Mouse (Mus musculus): Measurements from ENCODE around the gene Gm11627.
"Not testable (repeated sequence)": the region's sequence is repeated elsewhere in the genome, so short reads cannot be mapped to it uniquely, and the experiment has no call there.

Gene Gm11627

GRCm38 (mm10) chr11:102558704-102559103 lies 20.6 kb downstream of the Gm11627 start:
- no peak for DNase-seq

DNA sequence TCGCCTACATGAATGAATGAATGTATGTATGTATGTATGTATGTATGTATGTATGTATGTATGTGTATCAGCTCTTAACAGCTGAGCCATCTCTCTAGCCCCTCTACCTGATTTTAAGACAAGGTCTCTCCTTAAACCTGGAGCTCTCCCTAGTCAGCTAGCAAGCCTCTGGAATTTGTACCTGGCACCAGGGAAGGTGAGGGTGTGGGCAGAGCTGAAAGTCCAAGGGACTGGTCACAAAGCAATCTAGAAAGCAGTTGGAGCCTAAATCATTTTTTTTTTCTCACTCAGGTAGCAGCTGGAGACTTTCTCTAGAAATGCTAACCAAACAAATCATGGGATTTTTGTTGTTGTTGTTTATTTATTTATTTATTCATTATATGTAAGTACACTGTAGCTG lies 21.9 kb downstream of the Gm11627 start:
- no peak for DNase-seq

- DNase-seq, result no peak
Measured at GRCm38 (mm10) chr11:102556716-102557074, 22.6 kb downstream of the Gm11627 start.

DNA sequence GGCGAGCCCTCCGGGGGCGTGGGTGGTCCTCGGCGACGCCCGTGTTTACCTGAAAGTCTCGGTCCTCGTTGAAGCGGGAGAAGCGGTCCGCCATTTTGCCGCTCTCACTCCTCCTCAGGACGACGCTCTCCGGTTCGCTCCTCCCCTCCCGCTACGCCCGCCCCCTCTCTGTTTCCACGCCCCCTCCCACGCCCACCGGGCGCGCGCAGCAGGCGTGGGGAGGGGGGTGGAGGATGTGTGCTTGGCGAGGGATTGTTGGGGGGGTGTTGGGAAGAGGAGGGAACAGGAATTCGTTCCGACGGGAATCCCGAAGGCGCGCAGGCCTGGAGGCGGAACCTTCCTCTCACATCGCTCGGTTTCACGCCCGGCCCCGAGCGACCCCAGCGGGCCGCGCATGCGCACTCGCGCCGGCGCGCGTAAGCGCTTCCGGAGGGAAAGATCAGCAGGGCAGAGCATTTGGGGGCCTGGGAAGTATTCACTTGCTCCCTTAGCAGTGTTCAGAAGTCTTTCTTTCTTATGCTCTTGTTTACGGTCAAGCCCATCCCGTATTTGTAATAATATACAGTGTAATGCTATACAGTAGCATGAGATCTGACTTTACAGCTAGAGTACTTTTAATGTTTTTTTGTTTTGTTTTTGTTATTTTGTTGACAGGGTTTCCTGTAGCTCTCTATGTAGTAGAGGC lies 23.1 kb downstream of the Gm11627 start, which contains the start of gene Gpatch8:
Gene Gpatch8 (minus strand): TSS at position 362 of the 685 bp plus-strand sequence.
- peak; percentile 94 to 96 for DNase-seq

- no peak for DNase-seq
Measured at GRCm38 (mm10) chr11:102555400-102556030, 23.7 kb downstream of the Gm11627 start.

DNA sequence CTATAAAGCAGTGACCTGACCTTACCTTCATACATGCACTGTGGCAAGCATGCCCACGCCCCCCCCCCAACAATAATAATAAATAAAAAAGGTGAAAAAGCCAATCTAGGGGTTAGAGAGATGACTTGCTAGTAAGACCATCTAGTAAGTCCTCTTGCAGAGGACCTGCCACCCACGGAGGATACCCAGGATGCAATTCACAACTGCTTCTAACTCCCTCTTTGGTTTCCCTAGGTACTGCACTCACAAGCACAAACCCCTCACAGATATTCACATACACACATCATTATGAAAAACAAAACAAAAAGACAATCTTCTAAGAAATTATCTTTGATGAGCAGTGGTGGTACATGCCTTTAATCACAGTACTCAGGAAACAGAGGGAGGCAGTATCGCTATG lies 27.2 kb downstream of the Gm11627 start:
- no peak for DNase-seq

DNA sequence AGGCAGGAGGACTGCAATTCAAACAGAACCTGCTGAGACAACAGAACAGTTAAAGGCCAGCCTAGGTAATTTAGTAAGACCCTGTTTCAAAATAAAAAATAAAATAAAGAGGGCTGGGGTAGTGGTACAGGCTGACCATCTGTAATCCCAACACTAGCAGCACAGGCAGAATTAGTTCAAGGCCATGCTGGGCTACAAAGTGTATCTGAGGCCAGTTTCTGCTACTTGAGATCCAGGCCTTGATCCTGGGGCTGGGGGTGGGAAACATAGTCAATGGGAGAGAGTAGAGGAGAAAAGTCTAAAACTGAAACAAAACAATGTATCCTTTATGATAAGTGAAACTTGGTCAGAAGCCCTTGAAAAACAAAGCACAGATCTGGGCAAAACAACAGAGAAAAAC lies 28.1 kb downstream of the Gm11627 start:
- DNase-seq, result no peak

- no peak for DNase-seq
Measured at GRCm38 (mm10) chr11:102541471-102541870, 37.8 kb downstream of the Gm11627 start.

GRCm38 (mm10) chr11:102540286-102540685 lies 39.0 kb downstream of the Gm11627 start:
- DNase-seq, result not testable (repeated sequence)

DNA sequence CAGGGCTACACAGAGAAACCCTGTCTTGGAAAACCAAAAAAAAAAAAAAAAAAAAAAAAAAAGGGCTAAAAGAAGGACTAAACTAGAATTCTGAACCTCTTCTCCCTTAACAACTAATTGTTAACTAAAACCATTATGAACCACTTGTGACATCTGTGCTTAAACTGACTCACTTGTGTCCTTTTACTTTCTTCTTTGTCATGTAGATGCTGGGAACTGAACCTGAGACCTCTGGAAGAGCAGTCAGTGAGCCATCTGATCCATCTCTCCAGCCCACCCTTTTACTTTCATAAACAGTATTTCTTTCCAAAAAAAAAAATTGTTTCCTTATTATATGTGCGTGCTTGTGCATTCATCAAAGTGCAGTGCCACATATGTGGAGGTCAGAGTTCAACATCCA lies 39.6 kb downstream of the Gm11627 start:
- no peak for DNase-seq

- no peak for DNase-seq
Measured at GRCm38 (mm10) chr11:102536210-102536609, 43.1 kb downstream of the Gm11627 start.

DNA sequence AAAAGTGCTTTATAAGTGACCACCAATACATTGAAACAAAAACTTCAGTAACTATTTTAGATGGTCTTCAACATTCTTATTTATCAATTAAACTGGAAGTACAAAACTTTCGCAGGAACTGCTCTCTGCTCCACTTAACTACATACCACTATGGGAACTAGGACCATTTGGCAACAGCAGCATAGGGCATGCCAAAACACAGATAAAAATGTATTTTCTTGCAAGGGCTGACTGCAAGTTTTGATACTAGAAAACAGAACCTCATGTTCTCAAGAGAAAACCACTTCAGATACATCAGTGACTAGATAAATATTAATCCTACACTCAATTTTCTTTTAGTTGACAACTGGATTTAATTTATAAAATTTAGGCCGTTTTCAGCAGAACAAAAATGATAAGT lies 45.2 kb downstream of the Gm11627 start:
- DNase-seq, result no peak

DNA sequence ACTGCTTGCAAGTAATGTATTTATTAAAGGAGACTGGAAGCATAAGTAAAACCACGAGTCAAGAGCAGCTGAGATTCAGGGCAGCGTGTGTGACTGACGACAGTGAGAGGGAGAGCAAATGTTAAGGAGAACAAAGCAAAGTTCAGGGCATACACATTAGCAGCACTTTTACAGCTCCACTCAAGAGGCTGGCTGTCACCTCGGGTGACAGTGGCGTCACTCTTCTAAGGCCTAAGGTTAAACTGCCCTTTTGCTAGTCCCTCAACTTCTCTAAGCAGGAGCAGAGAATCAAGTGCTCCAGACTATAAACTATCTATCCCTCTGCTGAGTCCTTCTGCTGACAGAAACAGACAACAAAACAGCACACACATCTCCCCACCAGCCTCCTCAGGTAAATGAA lies 47.8 kb downstream of the Gm11627 start:
- no peak for DNase-seq

All from cerebellum, postnatal 25 days (tissue).